Mouse (Mus musculus) cortical plate, adult 2 months (tissue): ENCODE measurements around the gene Large1.
"Not testable (repeated sequence)": the region's sequence is repeated elsewhere in the genome, so short reads cannot be mapped to it uniquely, and the experiment has no call there.

Experiments
- CTCF ChIP-seq: fragments of 200-500 bp; IDR thresholded peaks from 2 replicates; pipeline ENCODE4 v1.5.1; 2011; ENCODE audit warnings: mild to moderate bottlenecking, control low read depth, low read length; ENCODE audit not compliant: insufficient read depth; ENCODE audit errors: extremely low read depth
- POLR2A ChIP-seq: fragments of 200-500 bp; IDR thresholded peaks from 2 replicates; pipeline ENCODE4 v1.6.1; 2011; ENCODE audit warnings: mild to moderate bottlenecking, low read length, control low read depth; ENCODE audit not compliant: insufficient read depth; ENCODE audit errors: extremely low read depth

GRCm38 (mm10) chr8:73077746-73078145, 275.6 kb downstream of the Large1 start:
- not testable (repeated sequence) for TF ChIP-seq CTCF, POLR2A
